Mouse (Mus musculus) heart, embryonic 13.5 days (tissue): ENCODE results near the gene Mboat2. TPM values are rescaled to one million over a fixed set of nuclear protein-coding genes. Genes with fewer than 3 reads are reported as not detected.

Source experiments
- ATAC-seq: fragments of 200-750 bp; cut with Nextera tagmentation; 2 replicates; pipeline ENCODE4 v1.8.0; 2017; ENCODE audit warnings: moderate TSS enrichment; ENCODE audit not compliant: insufficient number of reproducible peaks, low FRiP score, low TSS enrichment; ENCODE audit errors: extremely low read depth
- H3K27ac ChIP-seq: fragments of 300-500 bp; sonication (generic); replicated peaks from 2 replicates; pipeline ENCODE4 v1.5.1; 2015; ENCODE audit warnings: moderate library complexity, mild to moderate bottlenecking, inconsistent platforms
- H3K27me3 ChIP-seq: fragments of 300-500 bp; sonication (generic); replicated peaks from 2 replicates; pipeline ENCODE4 v1.6.1; 2015; ENCODE audit warnings: mild to moderate bottlenecking, inconsistent platforms
- H3K36me3 ChIP-seq: fragments of 300-500 bp; sonication (generic); 2 replicates; pipeline ENCODE4 v1.6.1; 2015; ENCODE audit warnings: mild to moderate bottlenecking, inconsistent platforms
- H3K4me1 ChIP-seq: fragments of 300-500 bp; sonication (generic); 2 replicates; pipeline ENCODE4 v1.6.1; 2015; ENCODE audit warnings: inconsistent platforms
- H3K4me2 ChIP-seq: fragments of 300-500 bp; sonication (generic); 2 replicates; pipeline ENCODE4 v1.6.1; 2015; ENCODE audit warnings: inconsistent platforms, mild to moderate bottlenecking, moderate library complexity
- H3K4me3 ChIP-seq: fragments of 300-500 bp; sonication (generic); 2 replicates; pipeline ENCODE4 v1.5.1; 2015; ENCODE audit warnings: moderate library complexity, mild to moderate bottlenecking, inconsistent platforms
- H3K9ac ChIP-seq: fragments of 300-500 bp; sonication (generic); 2 replicates; pipeline ENCODE4 v1.6.1; 2015; ENCODE audit warnings: inconsistent platforms, mild to moderate bottlenecking, moderate library complexity
- H3K9me3 ChIP-seq: fragments of 300-500 bp; sonication (generic); 2 replicates; pipeline ENCODE4 v1.6.1; 2016; ENCODE audit warnings: inconsistent platforms
- WGBS: fragments of 180-500 bp; shearing (Covaris S2); methylation state at CpG from one replicate; pipeline ENCODE4 v1.1.7; 2015; ENCODE audit warnings: mixed read lengths; 5-methylcytosine and 5-hydroxymethylcytosine counted together
- polyA plus RNA-seq: library from polyadenylated mRNA; unstranded; fragments of >200 nt; fragmentation: Nextera tagmentation; extraction: Ambion mirVana; gene quantifications from 2 replicates; pipeline ENCODE4 v1.2.1, GENCODE M21; 2015

The Mboat2 gene
- polyA plus RNA-seq, 1 experiment from 2014 or later, result 27.7 TPM

DNA sequence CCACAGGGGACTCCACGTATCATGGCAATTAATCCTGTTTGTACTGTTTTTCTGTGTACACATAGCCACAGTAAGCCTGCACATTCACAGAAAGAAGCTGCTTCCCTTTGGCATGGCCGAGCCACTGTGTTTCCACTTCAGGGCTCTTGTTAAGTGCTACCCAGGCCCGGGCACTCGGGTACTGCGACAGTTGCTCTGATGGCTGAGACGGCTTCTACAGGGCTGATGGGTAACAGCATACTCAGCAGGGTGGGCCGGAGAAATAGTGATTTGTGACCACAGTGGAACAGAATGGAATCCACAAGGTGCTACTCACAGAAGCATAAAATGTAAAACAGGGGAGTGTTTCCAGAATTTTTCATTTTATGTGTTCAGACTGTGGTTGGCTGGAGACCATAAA, 98.4 kb downstream of the Mboat2 start:
- Histone ChIP-seq H3K9ac (no peak overlapping the region), H3K27ac (peak overlapping the region; percentile 53; the same call in 1 of the 2 replicates), H3K27me3 (no peaks in the 10 kb centered on the region), H3K4me2 (no peak overlapping the region), H3K4me1 (peaks cover 58% of the 10 kb centered on the region), H3K36me3 (peaks cover 9% of the 10 kb centered on the region; the same call in 1 of the 2 replicates), H3K9me3 (no peaks in the 10 kb centered on the region), H3K4me3 (no peak overlapping the region)
- 72% methylated on average over 7 of the region's 7 CpGs for WGBS
- no peak for ATAC-seq

DNA sequence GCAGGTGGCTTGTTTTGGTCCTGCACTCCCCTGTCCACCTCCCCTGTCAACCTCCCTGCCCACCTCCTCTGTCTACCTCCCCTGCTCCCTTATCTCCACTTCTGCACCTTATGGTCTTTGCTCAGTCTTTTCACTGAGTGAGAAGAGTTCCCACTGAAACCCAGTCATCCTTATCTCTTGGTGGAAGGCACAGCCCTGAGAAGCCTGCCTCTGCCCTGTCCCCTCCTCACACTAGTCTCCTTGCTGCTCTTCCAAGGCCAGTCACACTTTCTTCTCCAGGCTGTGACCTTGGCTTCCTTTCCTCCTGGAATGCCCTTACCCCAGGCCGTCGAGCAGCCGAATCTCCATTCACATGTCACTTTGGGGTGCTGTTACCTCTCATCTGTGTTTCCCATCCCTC, 100.1 kb downstream of the Mboat2 start:
- peak overlapping the region; percentile 25; the same call in 1 of the 2 replicates for H3K27ac ChIP-seq
- H3K4me2 ChIP-seq, result no peak overlapping the region
- H3K36me3 ChIP-seq, result peaks cover 9% of the 10 kb centered on the region; the same call in 1 of the 2 replicates
- ATAC-seq, result no peak
- H3K9ac ChIP-seq, result no peak overlapping the region
- peaks cover 53% of the 10 kb centered on the region for H3K4me1 ChIP-seq
- H3K9me3 ChIP-seq, result no peaks in the 10 kb centered on the region
- H3K27me3 ChIP-seq, result no peaks in the 10 kb centered on the region
- no peak overlapping the region for H3K4me3 ChIP-seq
- 27% methylated on average over 3 of the region's 3 CpGs for WGBS

DNA sequence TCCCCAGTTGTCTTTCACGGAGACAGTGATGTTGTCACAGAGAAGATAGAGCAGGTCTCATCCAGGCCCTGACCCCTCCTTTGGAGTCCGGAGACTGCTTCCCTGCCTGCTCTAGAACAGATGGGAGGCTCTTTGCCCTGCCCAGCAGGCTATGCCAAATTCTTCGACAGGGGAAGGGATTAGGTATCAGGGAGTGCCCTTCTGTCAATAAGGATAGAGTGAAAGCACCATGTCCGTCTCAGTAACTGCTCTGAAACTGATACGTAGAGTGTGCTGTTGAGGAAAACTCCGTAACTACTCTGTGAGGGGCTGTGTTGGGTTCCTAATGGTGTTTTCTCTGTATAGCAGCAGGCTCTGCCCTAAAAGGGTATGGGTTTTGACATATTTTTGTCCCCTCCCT, 101.4 kb downstream of the Mboat2 start:
- ATAC-seq, result no peak
- Histone ChIP-seq H3K36me3 (0 out of 2 replicates have a peak, but pooled peaks cover 7% of the 10 kb centered on the region), H3K4me2 (no peak overlapping the region), H3K27me3 (no peaks in the 10 kb centered on the region), H3K4me1 (peaks cover 51% of the 10 kb centered on the region), H3K27ac (no peak overlapping the region), H3K9ac (no peak overlapping the region), H3K9me3 (no peaks in the 10 kb centered on the region), H3K4me3 (no peak overlapping the region)
- 75% methylated on average over 6 of the region's 6 CpGs for WGBS

DNA sequence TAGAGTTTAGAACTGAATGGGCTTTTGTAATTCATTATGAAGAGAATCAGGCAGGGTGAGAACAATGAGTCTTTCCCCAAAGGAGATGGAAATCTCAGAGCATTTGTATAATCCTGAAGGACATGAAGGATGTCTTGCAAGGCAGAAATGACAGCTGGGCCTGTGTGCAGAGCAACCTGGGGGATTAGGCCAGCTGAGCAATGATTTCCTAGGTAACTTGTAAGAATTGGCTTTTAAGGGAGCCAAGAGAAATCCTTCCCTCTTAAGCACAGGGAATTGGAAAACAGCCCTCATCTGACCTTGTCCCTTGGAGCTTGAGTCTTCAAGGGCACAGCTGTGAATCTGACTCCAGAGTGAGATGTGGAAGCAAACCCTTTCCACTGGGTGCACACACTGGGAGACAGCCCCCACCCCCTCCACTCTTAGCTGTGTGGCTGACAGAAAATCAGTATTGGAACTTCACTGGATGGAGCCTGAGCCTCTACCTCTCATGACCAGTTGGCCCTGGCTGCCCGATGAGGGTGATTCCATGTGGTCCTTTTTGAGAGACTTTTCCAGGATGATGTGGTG, 102.6 kb downstream of the Mboat2 start:
- H3K4me1 ChIP-seq, result peaks cover 44% of the 10 kb centered on the region
- H3K9ac ChIP-seq, result no peak overlapping the region; the same call in 1 of the 2 replicates
- 0 out of 2 replicates have a peak, but pooled peaks cover 7% of the 10 kb centered on the region for H3K36me3 ChIP-seq
- peak overlapping the region; percentile 53; the same call in 1 of the 2 replicates for H3K27ac ChIP-seq
- H3K4me2 ChIP-seq, result no peak overlapping the region
- no peak for ATAC-seq
- 83% methylated on average over 1 of the region's 1 CpGs for WGBS
- H3K9me3 ChIP-seq, result no peaks in the 10 kb centered on the region
- H3K4me3 ChIP-seq, result no peak overlapping the region
- no peaks in the 10 kb centered on the region for H3K27me3 ChIP-seq

DNA sequence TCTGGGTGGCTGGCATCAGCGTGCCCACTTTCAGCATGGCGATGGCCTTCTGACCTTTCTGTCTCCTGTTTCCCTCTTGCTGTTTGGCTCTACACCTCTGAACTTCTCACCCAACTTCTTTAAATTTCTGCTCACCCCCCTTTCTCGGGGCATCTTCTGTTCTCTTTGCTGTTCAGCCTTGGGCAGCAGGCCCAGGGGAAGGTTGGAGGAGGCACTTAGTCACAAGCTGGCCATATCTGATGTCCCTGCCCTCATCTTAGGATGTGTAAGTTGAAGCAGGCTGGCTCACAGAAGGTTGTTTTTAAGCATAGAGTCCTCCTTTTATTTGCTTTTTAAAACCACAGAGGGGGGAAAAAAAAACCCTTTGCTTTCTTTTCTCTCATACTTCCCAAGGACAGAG, 103.3 kb downstream of the Mboat2 start:
- 0 out of 2 replicates have a peak, but pooled peaks cover 7% of the 10 kb centered on the region for H3K36me3 ChIP-seq
- no peak overlapping the region for H3K9ac ChIP-seq
- no peaks in the 10 kb centered on the region for H3K27me3 ChIP-seq
- 0 out of 2 replicates have a peak overlapping the region, but pooled peaks have one; percentile 53 for H3K27ac ChIP-seq
- H3K4me3 ChIP-seq, result no peak overlapping the region
- no peak overlapping the region for H3K4me2 ChIP-seq
- H3K9me3 ChIP-seq, result no peaks in the 10 kb centered on the region
- peaks cover 37% of the 10 kb centered on the region for H3K4me1 ChIP-seq
- ATAC-seq, result no peak
- WGBS, result 78% methylated on average over 3 of the region's 3 CpGs

DNA sequence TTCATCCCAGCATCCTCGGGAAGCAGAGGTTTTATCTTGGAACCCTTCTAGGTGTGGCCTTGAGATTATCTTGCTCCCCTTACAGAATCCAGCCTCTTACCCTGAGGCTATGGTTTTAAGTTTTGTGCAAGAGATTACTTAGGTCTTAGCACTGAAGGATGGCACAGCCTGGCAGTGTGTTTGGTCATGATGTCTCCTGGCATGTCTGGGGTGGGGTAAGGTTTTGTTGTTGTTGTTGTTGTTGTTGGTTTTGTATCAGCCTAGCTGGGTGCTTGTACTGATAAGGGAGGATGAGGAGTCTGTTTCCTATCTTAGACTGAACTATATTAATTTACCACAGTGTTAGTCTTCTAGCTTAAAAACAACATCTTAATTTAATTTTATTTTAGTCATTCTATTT, 105.6 kb downstream of the Mboat2 start:
- Histone ChIP-seq H3K4me3 (no peak overlapping the region), H3K4me2 (no peak overlapping the region), H3K36me3 (peaks cover 25% of the 10 kb centered on the region), H3K9ac (no peak overlapping the region), H3K27me3 (no peaks in the 10 kb centered on the region), H3K9me3 (no peaks in the 10 kb centered on the region), H3K4me1 (peaks cover 34% of the 10 kb centered on the region), H3K27ac (no peak overlapping the region)
- ATAC-seq, result no peak
- 26% methylated on average over 1 of the region's 1 CpGs for WGBS

DNA sequence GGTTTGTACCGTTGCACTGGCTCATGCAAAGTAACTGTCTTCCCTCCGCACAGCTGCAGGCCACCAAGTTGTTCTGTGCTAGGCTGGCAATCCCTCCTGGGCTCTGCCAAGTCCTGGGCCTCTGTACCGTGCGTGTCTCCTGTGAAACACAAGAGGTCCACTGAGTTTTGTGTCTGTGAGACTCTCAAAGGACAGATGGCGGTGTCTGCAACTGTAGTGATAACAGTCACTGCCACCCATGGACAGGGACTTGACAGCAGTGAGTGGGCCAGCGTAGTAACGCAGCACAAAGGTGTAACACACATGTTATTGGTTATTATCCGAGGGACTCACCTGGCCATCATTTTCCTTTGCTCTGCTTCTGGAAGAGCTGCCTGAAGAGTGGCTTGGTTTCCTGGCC, 108.7 kb downstream of the Mboat2 start:
- peaks cover 29% of the 10 kb centered on the region for H3K4me1 ChIP-seq
- no peak overlapping the region for H3K4me2 ChIP-seq
- H3K4me3 ChIP-seq, result no peak overlapping the region
- H3K9me3 ChIP-seq, result no peaks in the 10 kb centered on the region
- H3K9ac ChIP-seq, result no peak overlapping the region
- WGBS, result 75% methylated on average over 8 of the region's 8 CpGs
- no peak overlapping the region for H3K27ac ChIP-seq
- peaks cover 33% of the 10 kb centered on the region for H3K36me3 ChIP-seq
- ATAC-seq, result no peak
- no peaks in the 10 kb centered on the region for H3K27me3 ChIP-seq

DNA sequence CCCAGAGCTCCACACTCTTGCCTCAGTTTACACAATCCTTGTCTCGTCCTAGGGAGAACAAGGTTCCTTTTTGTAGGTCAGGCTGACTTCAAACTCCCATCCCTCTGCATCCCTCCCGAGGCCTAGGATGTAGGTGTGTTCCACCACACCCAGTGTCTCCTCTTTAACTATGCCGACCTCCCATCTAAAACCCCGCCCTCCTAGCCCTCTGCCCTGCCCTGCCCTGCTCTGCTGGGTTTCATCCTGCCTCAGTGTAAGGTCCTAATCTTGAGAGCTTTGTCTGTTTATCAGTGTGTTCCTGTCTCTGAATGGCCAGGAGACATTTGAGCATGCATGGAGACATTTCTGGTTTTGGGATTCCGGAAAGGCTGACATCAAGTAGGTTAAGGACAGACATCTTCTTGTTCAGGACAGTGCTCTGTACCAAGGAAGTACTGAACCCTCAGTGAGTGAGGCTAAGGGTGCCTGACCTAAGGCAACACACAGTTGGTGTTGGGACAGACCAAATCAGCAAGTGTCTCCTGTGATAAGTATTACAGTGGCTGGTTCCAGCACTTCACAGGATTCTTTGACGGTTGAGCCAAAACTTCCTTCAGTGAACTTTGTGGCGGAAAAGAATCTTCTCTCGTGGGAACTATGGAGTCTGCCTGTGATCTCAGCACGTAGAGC, 112.1 kb downstream of the Mboat2 start:
- 66% methylated on average over 9 of the region's 9 CpGs for WGBS
- Histone ChIP-seq H3K4me1 (peaks cover 23% of the 10 kb centered on the region), H3K27me3 (no peaks in the 10 kb centered on the region), H3K27ac (no peak overlapping the region), H3K4me2 (no peak overlapping the region), H3K4me3 (no peak overlapping the region), H3K9me3 (no peaks in the 10 kb centered on the region), H3K9ac (no peak overlapping the region), H3K36me3 (peaks cover 40% of the 10 kb centered on the region)
- ATAC-seq, result no peak

DNA sequence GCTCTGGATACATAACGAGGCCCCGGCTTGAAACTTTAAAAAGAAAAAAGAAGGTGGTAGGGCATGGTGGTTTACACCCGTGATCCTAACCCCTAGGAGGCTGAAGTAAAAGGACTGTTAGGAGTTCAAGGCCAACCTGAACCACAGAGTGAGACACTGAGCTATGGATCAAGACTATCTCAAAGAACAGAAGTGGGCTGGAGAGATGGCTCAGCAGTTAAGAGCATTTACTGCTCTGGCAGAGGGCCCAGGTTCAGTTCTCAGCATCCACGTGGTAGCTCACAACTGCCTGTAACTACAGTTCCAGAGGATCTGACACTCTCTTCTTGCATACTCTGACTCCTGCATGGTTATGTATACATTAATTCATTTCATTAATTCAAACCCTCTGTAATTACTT, 112.7 kb downstream of the Mboat2 start:
- Histone ChIP-seq H3K9me3 (no peaks in the 10 kb centered on the region), H3K36me3 (peaks cover 40% of the 10 kb centered on the region), H3K4me3 (no peak overlapping the region), H3K27ac (no peak overlapping the region; the same call in 1 of the 2 replicates), H3K27me3 (no peaks in the 10 kb centered on the region), H3K4me2 (no peak overlapping the region), H3K9ac (no peak overlapping the region), H3K4me1 (peaks cover 23% of the 10 kb centered on the region)
- WGBS, result 82% methylated on average over 4 of the region's 4 CpGs
- no peak for ATAC-seq

DNA sequence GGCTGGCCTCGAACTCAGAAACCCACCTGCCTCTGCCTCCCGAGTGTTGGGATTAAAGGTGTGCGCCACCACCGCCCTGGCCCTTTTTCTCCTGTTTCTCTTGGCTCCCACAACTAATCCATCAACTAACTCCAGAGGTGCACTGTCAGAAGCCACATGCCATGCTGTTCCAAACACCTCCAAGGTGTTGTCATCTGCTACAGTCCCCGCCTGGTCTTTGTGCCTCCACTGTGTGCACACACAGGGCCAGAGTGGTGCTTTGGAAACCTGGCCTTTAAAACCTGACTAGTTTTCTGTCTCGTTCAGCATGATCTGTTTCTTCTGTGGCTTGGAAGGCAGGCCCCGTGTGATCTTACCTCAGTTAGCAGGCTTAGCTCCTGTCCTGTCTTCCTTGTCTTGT, 113.9 kb downstream of the Mboat2 start:
- no peaks in the 10 kb centered on the region for H3K9me3 ChIP-seq
- H3K4me3 ChIP-seq, result no peak overlapping the region
- H3K27ac ChIP-seq, result peak overlapping the region; percentile 54
- H3K4me2 ChIP-seq, result no peak overlapping the region
- H3K27me3 ChIP-seq, result no peaks in the 10 kb centered on the region
- H3K36me3 ChIP-seq, result peaks cover 44% of the 10 kb centered on the region
- 59% methylated on average over 7 of the region's 7 CpGs for WGBS
- peak overlapping the region; percentile 44; the same call in 1 of the 2 replicates for H3K9ac ChIP-seq
- peaks cover 19% of the 10 kb centered on the region for H3K4me1 ChIP-seq
- ATAC-seq, result no peak

DNA sequence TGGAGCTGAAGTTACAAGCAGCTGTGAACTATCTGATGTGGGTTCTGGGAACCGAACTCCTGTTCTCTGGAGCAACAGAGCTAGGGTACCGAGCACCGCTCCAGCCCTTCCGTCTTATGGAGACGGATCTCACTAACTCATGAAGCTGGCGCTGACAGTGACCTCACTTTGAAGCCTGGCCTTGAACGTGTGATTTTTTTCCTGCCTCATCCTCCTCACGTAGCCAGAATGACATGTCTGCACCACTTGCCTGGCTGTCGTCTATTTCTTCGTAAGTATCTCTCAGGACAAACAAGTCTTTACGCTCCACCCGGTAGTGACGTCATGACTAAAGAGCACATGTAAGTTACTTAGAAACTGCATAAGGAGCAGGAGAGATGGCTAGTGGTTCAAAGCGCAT, 116.4 kb downstream of the Mboat2 start:
- Histone ChIP-seq H3K9ac (no peak overlapping the region), H3K36me3 (peaks cover 41% of the 10 kb centered on the region), H3K27ac (no peak overlapping the region), H3K4me1 (peaks cover 14% of the 10 kb centered on the region), H3K4me3 (no peak overlapping the region), H3K9me3 (peaks cover 3% of the 10 kb centered on the region; the same call in 1 of the 2 replicates), H3K4me2 (no peak overlapping the region), H3K27me3 (no peaks in the 10 kb centered on the region)
- no peak for ATAC-seq
- WGBS, result 86% methylated on average over 14 of the region's 14 CpGs

DNA sequence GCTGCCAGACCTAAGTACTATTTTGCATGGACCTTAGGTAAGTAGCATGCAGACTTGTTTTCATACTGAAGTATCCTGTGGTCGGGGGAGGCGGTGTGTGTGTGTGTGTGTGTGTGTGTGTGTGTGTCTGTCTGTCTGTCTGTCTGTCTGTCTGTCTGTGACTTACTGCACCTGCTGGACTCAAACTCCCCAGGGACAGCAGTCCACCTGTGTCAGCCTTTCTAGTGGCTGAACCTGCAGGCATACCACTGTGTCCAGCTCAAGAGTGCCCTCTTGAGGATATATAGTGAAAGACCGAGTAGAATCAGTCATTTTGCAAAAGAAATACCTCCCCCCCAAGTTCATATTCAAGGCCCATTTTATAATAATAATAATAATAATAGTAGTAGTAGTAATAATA, 117.7 kb downstream of the Mboat2 start:
- Histone ChIP-seq H3K4me1 (peaks cover 5% of the 10 kb centered on the region; the same call in 1 of the 2 replicates), H3K4me3 (no peak overlapping the region), H3K27ac (no peak overlapping the region), H3K27me3 (no peaks in the 10 kb centered on the region), H3K9ac (no peak overlapping the region), H3K4me2 (no peak overlapping the region), H3K36me3 (peaks cover 44% of the 10 kb centered on the region), H3K9me3 (peaks cover 3% of the 10 kb centered on the region; the same call in 1 of the 2 replicates)
- no peak for ATAC-seq
- 63% methylated on average over 3 of the region's 3 CpGs for WGBS
